Mouse (Mus musculus) lung, adult 2 months (tissue): ENCODE results near the gene Vmn1r223.
"Not testable (repeated sequence)": the region's sequence is repeated elsewhere in the genome, so short reads cannot be mapped to it uniquely, and the experiment has no call there.

ENCODE experiments used
- CTCF ChIP-seq: fragments of 200-500 bp; IDR thresholded peaks from 2 replicates; pipeline ENCODE4 v1.5.1; 2011; ENCODE audit warnings: mild to moderate bottlenecking, low read length, control low read depth; ENCODE audit not compliant: insufficient read depth
- POLR2A ChIP-seq: fragments of 200-500 bp; IDR thresholded peaks from 2 replicates; pipeline ENCODE4 v1.6.1; 2011; ENCODE audit warnings: low read depth, mild to moderate bottlenecking, control low read depth, low read length, borderline replicate concordance; ENCODE audit errors: extremely low read depth

DNA sequence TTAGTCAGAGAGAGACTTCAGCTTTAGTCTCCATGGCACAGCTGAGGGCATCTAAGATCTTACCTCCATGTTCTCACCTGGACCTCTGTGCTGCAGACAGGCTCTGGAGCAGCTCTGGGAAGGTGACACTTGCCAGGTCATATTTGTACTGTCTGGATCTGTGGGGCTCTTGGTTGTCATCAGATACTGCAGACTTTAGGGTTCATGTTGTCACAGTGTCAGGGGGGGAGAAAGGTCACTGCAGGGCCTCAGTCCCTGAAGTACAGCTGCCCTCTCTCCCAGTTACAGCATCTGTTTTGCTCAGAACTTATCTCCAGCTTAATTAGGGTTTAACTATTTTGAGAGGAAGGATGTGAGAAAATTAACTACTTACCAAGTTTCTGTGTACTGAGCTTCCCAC is 11.1 kb upstream of the Vmn1r223 start, which contains the start of gene Vmn1r222:
- TF ChIP-seq POLR2A, CTCF: not testable (repeated sequence)
